Mouse (Mus musculus) kidney, embryonic 16.5 days (tissue): Measurements from ENCODE around the gene Lpcat3. TPM values are rescaled to one million over a fixed set of nuclear protein-coding genes. Genes with fewer than 3 reads are reported as not detected.
A peak's percentile ranks its signal among the peaks of the same experiment; 100 is the strongest.

Source experiments
- ATAC-seq: fragments of 200-750 bp; cut with Nextera tagmentation; 2 replicates; pipeline ENCODE4 v1.8.0; 2017; ENCODE audit warnings: moderate TSS enrichment; ENCODE audit not compliant: low FRiP score, low TSS enrichment
- H3K27ac ChIP-seq: fragments of 300-500 bp; sonication (generic); 2 replicates; pipeline ENCODE4 v1.5.1; 2014; ENCODE audit warnings: low read length
- H3K27me3 ChIP-seq: fragments of 300-500 bp; sonication (generic); 2 replicates; pipeline ENCODE4 v1.6.1; 2014; ENCODE audit warnings: low read length, control low read depth, mixed read lengths; ENCODE audit not compliant: insufficient read depth
- H3K36me3 ChIP-seq: fragments of 300-500 bp; sonication (generic); 2 replicates; pipeline ENCODE4 v1.6.1; 2014; ENCODE audit warnings: low read length, control low read depth, mixed read lengths; ENCODE audit not compliant: insufficient read depth
- H3K4me1 ChIP-seq: fragments of 300-500 bp; sonication (generic); 2 replicates; pipeline ENCODE4 v1.6.1; 2014; ENCODE audit warnings: low read length, control low read depth, mixed read lengths; ENCODE audit not compliant: insufficient read depth
- H3K4me2 ChIP-seq: fragments of 300-500 bp; sonication (generic); replicated peaks from 2 replicates; pipeline ENCODE4 v1.6.1; 2014; ENCODE audit warnings: low read depth, low read length
- H3K4me3 ChIP-seq: fragments of 300-500 bp; sonication (generic); 2 replicates; pipeline ENCODE4 v1.5.1; 2014; ENCODE audit warnings: mild to moderate bottlenecking, low read length
- H3K9ac ChIP-seq: fragments of 300-500 bp; sonication (generic); replicated peaks from 2 replicates; pipeline ENCODE4 v1.6.1; 2014; ENCODE audit warnings: low read length
- H3K9me3 ChIP-seq: fragments of 300-500 bp; sonication (generic); 2 replicates; pipeline ENCODE4 v1.6.1; 2016; ENCODE audit warnings: low read length, control low read depth
- WGBS: fragments of 180-500 bp; shearing (Covaris S2); extraction: QIAGEN DNeasy Blood & Tissue Kit; methylation state at CpG from one replicate; pipeline ENCODE4 v1.1.7; 2014; 5-methylcytosine and 5-hydroxymethylcytosine counted together
- polyA plus RNA-seq: library from polyadenylated mRNA; unstranded; fragments of >200 nt; fragmentation: Nextera tagmentation; extraction: Ambion mirVana; gene quantifications from 2 replicates; pipeline ENCODE4 v1.2.1, GENCODE M21; 2015

Lpcat3 gene
- polyA plus RNA-seq, 1 experiment from 2014 or later, result 97.2 TPM

DNA sequence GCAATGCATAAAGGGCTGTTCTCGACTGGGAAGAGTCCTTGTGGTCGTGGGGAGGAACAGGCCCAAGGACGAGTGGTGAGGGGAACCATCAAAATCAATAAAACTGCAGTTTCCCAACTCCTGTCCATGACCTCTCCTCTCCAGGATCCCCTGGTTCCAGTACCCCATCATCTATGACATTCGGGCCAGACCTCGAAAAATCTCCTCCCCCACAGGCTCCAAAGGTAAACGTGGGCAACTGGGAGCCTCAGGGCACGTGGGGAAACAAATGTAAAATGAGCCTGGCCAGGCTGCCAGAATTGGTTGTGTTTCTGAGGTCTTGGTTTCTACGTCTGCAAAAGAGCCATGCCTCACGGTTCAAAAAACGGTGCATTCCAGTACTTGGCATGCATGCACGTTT lies 50.1 kb downstream of the Lpcat3 start:
- Histone ChIP-seq H3K9ac (peak overlapping the region; percentile 93), H3K27ac (peak overlapping the region; percentile 93), H3K36me3 (peaks cover 50% of the 10 kb centered on the region), H3K4me2 (peak overlapping the region; percentile 93), H3K4me3 (peak overlapping the region; percentile 98), H3K4me1 (peaks cover 33% of the 10 kb centered on the region), H3K9me3 (no peaks in the 10 kb centered on the region), H3K27me3 (no peaks in the 10 kb centered on the region)
- ATAC-seq, result no peak
- 8% methylated on average over 11 of the region's 11 CpGs for WGBS

GRCm38 (mm10) chr6:124716864-124717490 lies 54.1 kb downstream of the Lpcat3 start:
- H3K27ac ChIP-seq, result peak overlapping the region; percentile 50; the same call in 1 of the 2 replicates
- H3K9ac ChIP-seq, result no peak overlapping the region
- H3K9me3 ChIP-seq, result no peaks in the 10 kb centered on the region
- H3K27me3 ChIP-seq, result no peaks in the 10 kb centered on the region
- H3K36me3 ChIP-seq, result peaks cover 42% of the 10 kb centered on the region
- H3K4me2 ChIP-seq, result peak overlapping the region; percentile 44
- H3K4me3 ChIP-seq, result peak overlapping the region; percentile 28
- 64% methylated on average over 20 of the region's 20 CpGs for WGBS
- peaks cover 15% of the 10 kb centered on the region for H3K4me1 ChIP-seq
- no peak for ATAC-seq

DNA sequence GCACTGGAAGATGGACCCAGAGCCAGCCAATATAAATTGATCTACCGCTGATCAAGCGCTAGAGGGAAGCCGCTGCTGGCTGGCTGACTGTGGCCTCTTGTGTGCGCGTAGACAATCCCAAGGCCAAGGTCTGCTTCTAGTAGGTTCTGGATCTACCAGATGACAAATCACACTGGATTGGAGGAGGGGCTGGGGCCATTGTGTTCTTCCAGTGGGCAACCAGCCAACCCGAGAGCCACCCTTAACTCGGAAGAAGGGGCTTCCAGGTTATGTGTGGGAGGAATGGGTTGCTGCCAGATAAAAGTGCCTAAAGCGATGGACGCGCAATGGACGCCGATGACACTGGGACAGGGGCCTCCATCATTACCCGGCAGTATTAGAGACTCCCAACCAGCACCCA lies 55.1 kb downstream of the Lpcat3 start:
- Histone ChIP-seq H3K4me2 (peak overlapping the region; percentile 44), H3K9ac (peak overlapping the region; percentile 43), H3K4me3 (peak overlapping the region; percentile 28), H3K4me1 (peaks cover 14% of the 10 kb centered on the region), H3K27me3 (no peaks in the 10 kb centered on the region), H3K36me3 (peaks cover 42% of the 10 kb centered on the region), H3K27ac (peak overlapping the region; percentile 74), H3K9me3 (no peaks in the 10 kb centered on the region)
- ATAC-seq, result no peak
- 77% methylated on average over 13 of the region's 13 CpGs for WGBS

DNA sequence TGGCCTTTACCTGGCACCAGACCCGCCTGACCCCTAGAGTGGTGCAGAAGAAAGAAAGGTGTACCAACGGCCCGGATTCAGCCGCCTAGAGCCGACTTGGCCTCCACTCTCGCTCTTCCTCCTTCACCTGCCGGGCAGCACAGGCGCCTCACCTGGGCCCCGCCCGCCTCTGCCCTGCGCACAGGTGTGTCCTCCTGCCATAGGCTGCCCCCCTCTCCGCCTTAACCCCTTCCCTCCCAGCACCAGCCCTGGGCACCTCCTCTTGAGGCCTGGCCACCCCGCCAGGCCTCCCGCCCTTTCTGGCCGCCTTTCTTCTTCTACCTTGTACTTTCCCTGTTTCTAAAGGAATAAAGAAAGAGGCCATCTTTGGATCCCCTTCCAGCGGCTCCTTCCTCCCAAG lies 55.9 kb downstream of the Lpcat3 start:
- H3K27me3 ChIP-seq, result no peaks in the 10 kb centered on the region
- H3K9ac ChIP-seq, result peak overlapping the region; percentile 60
- peaks cover 41% of the 10 kb centered on the region for H3K36me3 ChIP-seq
- H3K4me2 ChIP-seq, result peak overlapping the region; percentile 44
- 64% methylated on average over 14 of the region's 16 CpGs for WGBS
- H3K27ac ChIP-seq, result peak overlapping the region; percentile 74
- no peaks in the 10 kb centered on the region for H3K9me3 ChIP-seq
- peaks cover 6% of the 10 kb centered on the region for H3K4me1 ChIP-seq
- peak overlapping the region; percentile 28 for H3K4me3 ChIP-seq
- ATAC-seq, result peak; percentile 68

- Histone ChIP-seq H3K9me3 (no peaks in the 10 kb centered on the region), H3K36me3 (peaks cover 33% of the 10 kb centered on the region), H3K27me3 (no peaks in the 10 kb centered on the region), H3K4me3 (peak overlapping the region; percentile 28), H3K4me2 (peak overlapping the region; percentile 38), H3K9ac (peak overlapping the region; percentile 60), H3K4me1 (no peaks in the 10 kb centered on the region), H3K27ac (peak overlapping the region; percentile 53)
- 66% methylated on average over 7 of the region's 7 CpGs for WGBS
- ATAC-seq, result no peak
These were observed 56.6 kb downstream of the Lpcat3 start for GRCm38 (mm10) chr6:124719354-124719978.

GRCm38 (mm10) chr6:124720904-124721303 lies 58.1 kb downstream of the Lpcat3 start:
- no peak for ATAC-seq
- peak overlapping the region; percentile 38; the same call in 1 of the 2 replicates for H3K4me2 ChIP-seq
- no peaks in the 10 kb centered on the region for H3K4me1 ChIP-seq
- peak overlapping the region; percentile 42 for H3K9ac ChIP-seq
- no peaks in the 10 kb centered on the region for H3K27me3 ChIP-seq
- no peaks in the 10 kb centered on the region for H3K9me3 ChIP-seq
- H3K27ac ChIP-seq, result no peak overlapping the region
- H3K4me3 ChIP-seq, result no peak overlapping the region
- peaks cover 20% of the 10 kb centered on the region for H3K36me3 ChIP-seq
- 63% methylated on average over 11 of the region's 11 CpGs for WGBS

GRCm38 (mm10) chr6:124722876-124723473 lies 60.1 kb downstream of the Lpcat3 start:
- no peak for ATAC-seq
- WGBS, result 91% methylated on average over 6 of the region's 6 CpGs
- H3K27me3 ChIP-seq, result no peaks in the 10 kb centered on the region
- no peak overlapping the region for H3K9ac ChIP-seq
- H3K27ac ChIP-seq, result no peak overlapping the region
- H3K9me3 ChIP-seq, result no peaks in the 10 kb centered on the region
- H3K4me1 ChIP-seq, result no peaks in the 10 kb centered on the region
- 0 out of 2 replicates have a peak, but pooled peaks cover under 1% of the 10 kb centered on the region for H3K36me3 ChIP-seq
- H3K4me3 ChIP-seq, result no peak overlapping the region
- no peak overlapping the region for H3K4me2 ChIP-seq

- Histone ChIP-seq H3K27ac (no peak overlapping the region), H3K4me2 (no peak overlapping the region), H3K4me3 (no peak overlapping the region), H3K27me3 (no peaks in the 10 kb centered on the region), H3K36me3 (no peaks in the 10 kb centered on the region), H3K9me3 (no peaks in the 10 kb centered on the region), H3K4me1 (no peaks in the 10 kb centered on the region), H3K9ac (no peak overlapping the region)
- WGBS, result 73% methylated on average over 8 of the region's 8 CpGs
- ATAC-seq, result no peak
These were observed 60.7 kb downstream of the Lpcat3 start for GRCm38 (mm10) chr6:124723541-124723940.

- Histone ChIP-seq H3K4me1 (no peaks in the 10 kb centered on the region), H3K27me3 (no peaks in the 10 kb centered on the region)
- 84% methylated on average over 10 of the region's 10 CpGs for WGBS
These were observed 61.6 kb downstream of the Lpcat3 start for GRCm38 (mm10) chr6:124724472-124724871.

DNA sequence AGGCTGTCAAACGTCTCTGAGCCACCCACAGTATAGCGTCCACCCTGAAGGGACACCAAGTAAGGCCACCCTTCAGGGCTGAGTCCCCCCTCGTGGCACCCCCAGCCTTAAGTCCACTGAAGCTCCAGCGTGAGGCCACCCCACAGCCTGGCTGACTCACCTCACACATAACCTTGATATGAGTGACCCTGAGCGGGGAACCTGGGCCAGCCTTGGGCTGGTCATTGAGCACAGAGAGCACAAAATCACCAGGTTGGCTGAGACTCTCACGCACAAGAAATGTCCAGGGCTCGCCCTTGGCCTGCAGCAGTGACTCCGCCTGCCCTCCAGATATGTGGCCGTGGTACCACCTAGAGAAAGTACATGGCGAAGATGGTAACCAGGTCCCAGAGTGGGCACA lies 65.8 kb downstream of the Lpcat3 start:
- H3K4me1 ChIP-seq, result peaks cover 9% of the 10 kb centered on the region
- H3K9me3 ChIP-seq, result no peaks in the 10 kb centered on the region
- H3K36me3 ChIP-seq, result no peaks in the 10 kb centered on the region
- ATAC-seq, result no peak
- 92% methylated on average over 10 of the region's 10 CpGs for WGBS
- no peak overlapping the region for H3K9ac ChIP-seq
- no peaks in the 10 kb centered on the region for H3K27me3 ChIP-seq
- H3K27ac ChIP-seq, result no peak overlapping the region
- no peak overlapping the region for H3K4me3 ChIP-seq
- no peak overlapping the region for H3K4me2 ChIP-seq

More at GRCm38 (mm10) chr6:124724472-124724871, 61.6 kb downstream of the Lpcat3 start:
- no peaks in the 10 kb centered on the region for H3K36me3 ChIP-seq
- H3K9me3 ChIP-seq, result no peaks in the 10 kb centered on the region
- ATAC-seq, result no peak
- H3K4me2 ChIP-seq, result no peak overlapping the region
- no peak overlapping the region for H3K27ac ChIP-seq
- H3K9ac ChIP-seq, result no peak overlapping the region
- no peak overlapping the region for H3K4me3 ChIP-seq
